Mouse (Mus musculus) adrenal gland, adult 8-10 months (tissue): ENCODE results near the gene Dnah17. TPM values are rescaled to one million over a fixed set of nuclear protein-coding genes. Genes with fewer than 3 reads are reported as not detected.

Source experiments
- DNase-seq: peaks from one replicate; pipeline ENCODE4 v3.0.0; 2022
- total RNA-seq, 4 experiments: library from RNA; stranded (reverse); gene quantifications; 2 replicates each; pipeline ENCODE4 v1.2.4; 2022

Dnah17 gene
- total RNA-seq, 4 experiments from 2014 or later: 0.03 to 0.12 (median 0.03) TPM; not detected in 1

GRCm38 (mm10) chr11:118142547-118143165 is 12.2 kb upstream of the Dnah17 start:
- no peak for DNase-seq

- no peak for DNase-seq
Measured at GRCm38 (mm10) chr11:118140771-118141565, 10.5 kb upstream of the Dnah17 start.

- DNase-seq: no peak
Measured at GRCm38 (mm10) chr11:118138347-118138746, 7.9 kb upstream of the Dnah17 start.

GRCm38 (mm10) chr11:118136172-118136632 is 5.8 kb upstream of the Dnah17 start:
- DNase-seq: no peak

GRCm38 (mm10) chr11:118135271-118135670 is 4.8 kb upstream of the Dnah17 start:
- no peak for DNase-seq

- DNase-seq: peak; percentile 23
Measured at GRCm38 (mm10) chr11:118133752-118134169, 3.3 kb upstream of the Dnah17 start.

- DNase-seq: no peak
Measured at GRCm38 (mm10) chr11:118133133-118133751, 2.8 kb upstream of the Dnah17 start.

- peak; percentile 25 for DNase-seq
Measured at GRCm38 (mm10) chr11:118132136-118132535, 1.7 kb upstream of the Dnah17 start.

GRCm38 (mm10) chr11:118129812-118130211 is 622 bp downstream of the Dnah17 start:
- DNase-seq: no peak

- no peak for DNase-seq
Measured at GRCm38 (mm10) chr11:118121592-118121991, 8.8 kb downstream of the Dnah17 start.

GRCm38 (mm10) chr11:118118777-118119176 is 11.7 kb downstream of the Dnah17 start:
- no peak for DNase-seq

- DNase-seq: no peak
Measured at GRCm38 (mm10) chr11:118114581-118115110, 15.8 kb downstream of the Dnah17 start.

GRCm38 (mm10) chr11:118113516-118114205 is 16.8 kb downstream of the Dnah17 start:
- no peak for DNase-seq

- DNase-seq: peak; percentile 56
Measured at GRCm38 (mm10) chr11:118104001-118104400, 26.4 kb downstream of the Dnah17 start.

- no peak for DNase-seq
Measured at GRCm38 (mm10) chr11:118103383-118103782, 27.1 kb downstream of the Dnah17 start.

- peak; percentile 69 for DNase-seq
Measured at GRCm38 (mm10) chr11:118102838-118103237, 27.6 kb downstream of the Dnah17 start.

- no peak for DNase-seq
Measured at GRCm38 (mm10) chr11:118101133-118101532, 29.3 kb downstream of the Dnah17 start.

- no peak for DNase-seq
Measured at GRCm38 (mm10) chr11:118096736-118097135, 33.7 kb downstream of the Dnah17 start.

- no peak for DNase-seq
Measured at GRCm38 (mm10) chr11:118095004-118095403, 35.4 kb downstream of the Dnah17 start.

- DNase-seq: no peak
Measured at GRCm38 (mm10) chr11:118091002-118091670, 39.3 kb downstream of the Dnah17 start.

- DNase-seq: no peak
Measured at GRCm38 (mm10) chr11:118088896-118089295, 41.5 kb downstream of the Dnah17 start.

- DNase-seq: no peak
Measured at GRCm38 (mm10) chr11:118085961-118086360, 44.5 kb downstream of the Dnah17 start.
